Mouse (Mus musculus): Measurements from ENCODE around the gene Ccdc113.

DNA sequence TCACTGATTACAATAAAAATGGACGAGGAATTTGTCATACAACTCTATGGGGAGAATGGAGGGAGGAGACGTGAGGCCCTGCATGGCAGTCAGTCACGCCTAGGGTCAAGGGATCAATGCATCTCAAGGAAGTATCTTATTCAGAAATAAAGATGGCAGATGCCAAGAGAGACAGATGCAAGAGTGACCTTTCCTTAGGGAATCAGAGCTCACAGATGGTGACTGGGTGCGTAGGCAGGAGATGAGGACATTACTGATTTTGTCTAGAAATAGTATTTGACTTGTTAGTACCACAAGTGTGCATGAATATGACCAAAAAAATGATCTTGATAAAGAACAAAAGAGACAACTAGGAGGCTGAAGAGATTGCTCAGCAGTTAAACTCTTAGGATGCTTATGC, 21.6 kb upstream of the Ccdc113 start:
- TF ChIP-seq CTCF (IDR thresholded peaks at IDR 0.05; ENCODE audit: borderline replicate concordance, insufficient read depth, low read length) (no peak), POLR2A (IDR thresholded peaks at IDR 0.05; ENCODE audit: low read depth, low read length) (no peak)

Measured in embryonic fibroblast, embryonic 13.5 days (primary cell).